Mouse (Mus musculus) layer of hippocampus, postnatal 25 days (tissue): ENCODE measurements around the gene Psma6. TPM values are rescaled to one million over a fixed set of nuclear protein-coding genes. Genes with fewer than 3 reads are reported as not detected.

ENCODE experiments used
- DNase-seq, 2 experiments: peaks; one replicate each; pipeline ENCODE4 v3.0.0; 2022; ENCODE audit warnings: mixed read lengths in 2 of 2, low spot score in 1 of 2; ENCODE audit errors: extremely low spot score in 1 of 2
- total RNA-seq, 2 experiments: library from RNA; stranded (reverse); gene quantifications; 2 replicates each; pipeline ENCODE4 v1.2.3; 2021

Gene Psma6
- total RNA-seq, 2 experiments from 2014 or later: 130 to 151 TPM

DNA sequence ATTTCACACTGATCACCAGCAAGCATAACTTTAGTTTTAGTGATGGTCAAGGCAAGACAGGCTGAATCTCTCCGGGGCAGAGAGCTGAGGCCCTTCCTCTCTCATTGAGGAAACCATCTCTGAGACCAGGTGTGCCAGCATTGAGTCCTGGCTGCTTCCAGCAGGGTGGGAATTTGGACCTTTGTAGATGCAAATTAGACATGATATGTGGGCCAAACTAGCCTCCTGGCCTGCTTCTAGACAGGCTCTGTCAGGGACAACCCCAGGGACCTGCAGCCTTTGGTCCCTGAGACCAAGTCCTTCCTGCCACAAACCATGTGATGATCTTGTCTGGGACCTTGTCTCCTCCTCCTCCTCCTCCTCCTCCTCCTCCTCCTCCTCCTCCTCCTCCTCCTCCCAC is 51.1 kb downstream of the Psma6 start:
- DNase-seq: no peak

DNA sequence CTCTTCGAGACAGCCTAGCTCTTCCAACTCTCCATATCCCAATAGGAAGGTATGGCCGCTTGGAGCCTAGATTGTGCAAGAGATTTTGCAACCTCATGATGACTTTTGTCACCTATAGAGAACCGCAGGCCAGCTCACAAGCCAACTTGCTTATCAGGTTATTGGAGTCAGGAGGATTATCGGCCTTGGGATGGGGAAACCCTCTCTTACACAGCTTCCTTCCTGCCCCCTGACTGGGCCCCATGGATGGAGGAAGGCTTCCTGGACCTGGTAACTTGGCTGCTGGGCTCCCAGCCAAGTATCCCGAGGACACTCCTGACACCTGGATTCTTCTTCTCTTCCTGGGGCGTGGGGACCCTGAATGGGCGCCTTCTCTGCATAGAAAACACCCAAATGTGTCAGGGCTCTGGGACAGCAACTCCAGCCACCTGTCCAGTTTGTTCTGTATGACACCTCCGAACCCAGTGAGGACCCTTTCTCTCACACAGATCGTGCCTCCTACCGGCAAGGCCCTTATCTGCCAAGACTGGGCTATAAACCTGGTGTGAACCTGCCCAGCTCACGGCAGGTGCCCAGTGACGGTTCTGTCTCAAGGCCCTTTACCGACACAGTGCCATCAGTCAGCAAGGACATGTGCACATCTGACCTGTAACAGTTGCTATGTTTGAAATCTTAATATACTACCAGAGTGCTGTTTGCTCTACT is 53.3 kb downstream of the Psma6 start:
- no peak for DNase-seq

DNA sequence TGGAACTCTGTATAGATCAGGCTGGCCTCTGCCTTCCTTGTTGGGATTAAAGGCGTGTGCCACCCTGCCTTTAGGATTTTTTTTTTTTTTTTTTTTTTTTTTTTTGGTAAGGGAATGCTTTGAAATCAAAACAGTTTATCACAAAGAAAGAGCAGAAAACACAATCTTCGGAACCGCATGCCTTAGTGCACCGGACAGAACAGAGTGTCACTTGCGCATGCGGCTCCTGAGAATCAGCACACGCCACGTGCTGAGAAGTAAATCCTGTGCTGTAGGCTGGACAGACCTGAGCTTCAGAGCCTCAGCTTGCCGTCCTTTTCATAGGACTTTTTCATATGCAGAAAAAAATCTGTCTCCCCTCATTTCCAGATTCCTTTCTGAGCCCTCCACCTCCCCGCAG is 54.0 kb downstream of the Psma6 start:
- DNase-seq: no peak

DNA sequence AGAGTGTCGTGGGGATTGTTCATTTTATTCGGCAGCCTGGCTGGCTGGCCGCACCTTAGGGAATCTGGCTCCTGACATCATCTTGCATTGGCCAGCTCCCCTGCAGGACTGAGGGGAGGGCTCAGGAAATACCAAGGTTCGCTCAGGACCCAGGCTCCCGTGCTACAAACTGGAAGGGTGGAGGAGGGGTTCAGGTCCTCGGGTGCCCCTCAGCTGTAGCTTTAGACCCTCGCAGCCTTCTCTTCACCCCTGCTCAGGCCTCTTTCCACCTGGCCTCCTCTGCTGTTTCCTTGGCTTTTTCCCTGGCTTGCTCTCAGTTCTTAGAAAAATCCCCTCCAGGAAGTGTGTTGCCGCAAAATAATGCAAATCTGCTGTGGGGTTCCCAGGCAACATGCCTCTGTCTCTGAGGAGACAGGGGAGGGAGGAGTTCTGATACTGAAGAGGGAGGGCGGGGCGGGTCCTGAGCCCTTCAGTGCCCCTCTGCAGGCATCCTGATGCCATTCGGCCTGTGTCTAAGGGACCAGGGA is 54.7 kb downstream of the Psma6 start:
- DNase-seq: no peak

DNA sequence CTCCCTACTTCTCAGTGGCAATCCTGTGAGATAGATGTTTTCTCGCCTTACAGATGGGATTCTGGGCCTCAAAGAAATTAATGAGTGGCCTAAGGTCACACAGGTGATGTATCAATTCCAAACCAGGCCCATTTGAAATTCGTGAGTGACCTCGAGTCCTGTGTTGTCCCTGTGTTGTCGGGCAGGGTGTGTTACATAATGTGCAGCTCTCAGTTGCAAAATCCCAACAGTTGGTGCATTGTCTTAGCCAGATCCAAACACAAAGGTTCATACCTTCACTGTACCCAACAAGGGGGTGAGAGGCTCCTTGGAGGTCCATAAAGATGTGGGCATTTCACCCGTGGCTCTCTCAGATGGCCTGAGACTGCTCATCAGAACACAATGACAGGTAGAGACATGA is 56.4 kb downstream of the Psma6 start:
- no peak for DNase-seq

DNA sequence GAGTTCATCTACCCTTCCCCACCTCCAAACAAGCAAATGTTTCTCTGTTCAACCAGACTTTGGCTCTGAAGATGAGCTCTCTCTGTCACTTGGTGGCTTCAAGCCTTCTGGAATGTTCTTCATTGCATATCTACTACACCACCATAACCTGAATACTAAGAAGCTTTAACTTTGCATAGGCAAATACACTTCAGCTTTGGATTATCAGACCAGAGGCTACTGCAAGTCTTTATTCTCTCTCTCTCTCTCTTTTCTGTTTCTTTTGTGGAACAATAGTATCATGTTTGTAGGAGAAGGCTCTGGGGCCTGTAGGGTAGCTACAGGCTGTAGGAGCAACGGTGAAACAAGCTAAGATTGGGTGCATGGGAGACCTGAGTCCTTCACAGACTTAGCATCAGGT is 58.2 kb downstream of the Psma6 start:
- no peak for DNase-seq

DNA sequence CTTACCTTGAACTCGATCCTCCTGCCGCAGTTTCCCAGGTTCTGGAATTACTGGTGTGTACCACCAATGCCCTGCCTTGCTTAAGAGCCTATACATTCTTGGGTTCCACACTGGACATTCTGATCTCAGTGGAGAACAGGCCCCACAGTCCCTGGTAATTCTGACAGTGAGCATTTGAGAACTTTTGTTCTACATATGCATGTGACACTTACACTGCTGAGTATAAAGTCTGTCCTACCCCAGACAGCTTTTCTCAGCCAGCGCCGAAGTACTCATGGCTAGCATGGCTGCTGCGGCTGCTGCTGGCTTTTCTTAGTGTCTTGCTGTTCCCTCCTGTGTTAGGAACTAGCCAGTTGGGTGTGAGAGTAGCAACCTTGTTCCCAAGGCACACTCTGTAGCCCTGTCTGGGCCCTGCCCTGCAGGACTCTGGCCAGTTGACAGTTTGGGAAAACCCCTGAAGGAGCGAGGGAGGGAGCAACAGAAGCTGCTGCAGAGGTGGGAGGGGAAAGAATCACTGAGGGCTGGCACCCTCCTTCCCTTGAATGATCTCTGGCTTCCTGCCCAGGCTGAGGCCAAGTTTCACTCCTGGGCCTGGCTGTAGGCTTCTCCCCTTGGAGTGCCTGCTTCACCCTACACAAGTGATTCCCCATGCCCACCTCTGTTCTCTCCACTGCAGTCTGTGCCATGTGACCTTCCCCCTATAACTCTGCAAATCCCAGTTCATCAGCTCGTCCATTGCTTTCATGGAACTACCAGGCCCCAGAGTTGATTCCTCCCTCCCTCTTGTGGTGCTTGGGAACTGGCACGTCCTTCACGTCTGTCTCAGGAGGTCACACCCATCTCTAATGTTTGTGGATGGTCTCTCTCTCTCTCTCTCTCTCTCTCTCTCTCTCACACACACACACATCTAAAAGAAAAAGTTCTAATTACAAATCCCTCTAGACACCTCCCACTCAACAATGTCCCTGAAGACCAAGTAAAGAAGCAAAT is 59.1 kb downstream of the Psma6 start:
- DNase-seq: peak in 1 of 2 experiments; percentile 39

DNA sequence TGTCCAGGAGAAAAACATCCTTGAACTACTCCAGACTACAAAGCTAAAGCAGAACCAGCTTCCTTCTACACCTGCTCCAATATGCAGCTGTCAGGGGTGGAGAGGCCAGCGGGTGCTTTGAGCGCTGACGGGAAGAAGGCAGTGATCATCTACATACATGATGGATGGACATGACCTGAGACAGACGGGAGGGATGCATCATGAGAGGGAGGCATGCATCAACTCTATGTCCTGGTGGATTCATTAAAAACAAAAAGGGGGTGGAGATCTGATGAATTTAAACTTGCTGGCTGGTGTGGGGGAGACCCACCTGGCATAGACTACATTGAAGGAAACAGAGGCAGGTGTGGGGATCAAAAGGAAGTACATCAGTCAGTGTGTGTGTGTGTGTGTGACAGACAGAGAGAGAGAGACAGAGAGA is 60.0 kb downstream of the Psma6 start:
- no peak for DNase-seq

DNA sequence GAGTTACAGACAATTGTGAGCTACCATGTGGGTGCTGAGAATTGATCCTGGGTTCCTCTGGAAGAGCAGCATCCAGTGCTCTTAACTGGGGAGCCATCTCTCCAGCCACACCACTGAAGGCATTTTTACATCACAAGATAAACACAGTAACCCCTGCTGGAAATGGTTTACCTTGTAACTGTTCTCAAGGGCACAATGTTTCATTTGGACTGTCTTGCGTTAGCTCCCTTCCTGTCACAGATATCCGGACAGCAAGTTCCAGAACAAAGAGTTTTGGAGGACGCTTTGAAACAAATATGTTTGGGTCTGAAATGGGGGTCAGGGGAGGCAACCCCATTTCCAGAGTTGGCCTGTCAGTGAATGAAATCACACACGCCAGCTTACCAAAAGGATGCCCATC is 61.6 kb downstream of the Psma6 start:
- DNase-seq: no peak

DNA sequence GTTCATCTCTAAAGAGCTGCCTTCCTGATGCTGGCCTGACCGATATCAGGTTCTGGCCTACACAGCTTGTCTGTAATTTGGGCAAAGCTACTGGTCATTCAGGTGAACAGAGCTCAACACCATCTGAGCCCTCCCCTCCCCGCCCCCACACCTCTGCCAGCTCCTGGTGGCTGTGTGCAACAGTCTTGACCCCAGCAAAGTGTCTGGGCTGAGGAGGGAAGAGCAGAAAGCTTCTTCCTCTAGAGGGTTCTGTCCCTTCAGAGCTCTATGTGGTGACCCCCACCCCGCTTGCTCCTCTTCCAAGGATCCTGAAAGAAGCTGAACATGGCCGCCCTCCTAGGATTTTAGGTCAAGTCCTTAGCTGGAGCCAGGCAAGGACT is 62.3 kb downstream of the Psma6 start:
- DNase-seq: no peak

DNA sequence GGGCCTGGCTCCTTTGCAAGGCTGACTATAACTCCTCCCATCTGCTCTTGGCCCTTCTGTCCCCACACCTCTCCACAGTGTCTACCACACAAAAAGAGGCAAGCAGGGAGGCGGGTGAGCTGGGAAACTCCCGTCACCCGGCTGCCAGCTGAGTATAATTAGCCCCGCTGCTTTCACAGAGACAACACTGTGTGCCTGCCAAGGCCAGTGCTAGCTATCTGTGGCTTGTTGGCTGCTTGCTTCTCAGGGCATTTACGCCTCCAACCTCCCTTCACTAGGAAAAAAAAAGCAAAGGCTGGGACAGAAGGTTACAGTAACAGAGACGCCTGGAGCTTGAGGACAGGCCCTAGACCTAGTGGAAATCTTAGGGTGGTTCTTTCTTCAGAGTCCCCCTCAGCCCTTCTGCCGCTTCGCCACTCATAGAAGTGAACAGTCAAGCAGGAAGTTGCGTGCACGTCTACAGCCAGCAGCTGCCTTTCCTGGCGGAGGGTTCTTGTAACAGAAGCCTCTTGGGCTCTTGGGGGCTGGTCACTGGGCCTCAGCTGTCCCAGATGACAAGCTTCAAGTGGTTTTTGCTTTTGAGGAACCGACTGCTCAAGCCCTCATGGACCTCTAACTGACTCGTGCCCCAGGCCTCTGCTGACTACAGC is 62.8 kb downstream of the Psma6 start:
- DNase-seq: peak; percentile 49 to 51

DNA sequence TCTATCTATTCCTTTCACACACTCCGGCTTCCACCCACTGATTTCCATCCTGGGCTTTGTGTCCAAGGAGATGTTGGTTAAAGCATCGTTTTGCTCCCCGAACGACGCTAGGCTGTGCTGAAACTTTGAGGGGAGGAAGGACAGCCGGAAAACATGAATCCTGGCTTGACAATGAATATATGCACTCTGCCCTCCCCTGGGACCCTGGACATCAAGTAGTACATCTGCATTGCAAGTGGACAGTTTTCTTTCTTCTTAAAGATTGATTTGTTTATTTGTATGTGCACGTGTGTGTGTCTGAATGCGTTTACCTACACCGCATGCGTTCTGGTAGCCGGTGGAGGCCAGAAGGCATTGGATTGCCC is 63.4 kb downstream of the Psma6 start:
- no peak for DNase-seq

DNA sequence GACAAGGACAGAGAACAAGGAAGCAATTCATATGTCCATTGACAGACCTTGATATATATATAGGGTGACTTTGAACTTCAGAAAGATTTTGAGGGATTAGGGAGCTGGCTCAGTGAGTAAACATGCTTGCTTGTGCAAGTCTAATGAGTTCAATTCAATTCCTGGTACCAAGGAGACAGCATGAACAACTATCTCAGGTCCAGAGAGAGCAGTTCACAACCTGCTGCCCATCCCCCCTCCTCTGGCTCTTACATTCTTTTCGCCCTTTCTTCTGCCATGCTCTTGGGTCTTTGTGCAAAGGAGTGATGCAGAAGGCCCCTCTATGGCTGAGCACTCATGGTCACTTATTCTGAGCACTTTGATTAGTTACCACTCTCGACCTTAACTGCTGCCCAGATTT is 64.4 kb downstream of the Psma6 start:
- DNase-seq: no peak

DNA sequence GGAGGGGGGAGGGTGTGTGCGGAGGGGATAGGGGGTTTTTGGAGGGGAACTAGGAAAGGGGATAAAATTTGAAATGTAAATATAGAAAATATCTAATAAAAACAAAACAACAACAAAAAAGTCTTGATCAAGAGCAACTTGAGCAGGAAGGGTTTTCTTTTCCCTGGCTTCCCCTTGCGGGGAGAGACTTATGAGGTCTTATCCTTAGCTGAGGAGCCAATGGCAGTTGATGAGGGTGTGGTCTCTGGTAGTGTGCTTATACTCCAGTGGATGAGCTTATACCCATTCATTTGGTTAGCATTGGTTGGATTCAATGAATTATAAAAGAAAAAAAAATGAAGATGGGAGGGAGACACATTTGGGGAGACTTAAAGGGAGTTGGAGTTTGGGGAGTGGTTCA is 65.0 kb downstream of the Psma6 start:
- no peak for DNase-seq

DNA sequence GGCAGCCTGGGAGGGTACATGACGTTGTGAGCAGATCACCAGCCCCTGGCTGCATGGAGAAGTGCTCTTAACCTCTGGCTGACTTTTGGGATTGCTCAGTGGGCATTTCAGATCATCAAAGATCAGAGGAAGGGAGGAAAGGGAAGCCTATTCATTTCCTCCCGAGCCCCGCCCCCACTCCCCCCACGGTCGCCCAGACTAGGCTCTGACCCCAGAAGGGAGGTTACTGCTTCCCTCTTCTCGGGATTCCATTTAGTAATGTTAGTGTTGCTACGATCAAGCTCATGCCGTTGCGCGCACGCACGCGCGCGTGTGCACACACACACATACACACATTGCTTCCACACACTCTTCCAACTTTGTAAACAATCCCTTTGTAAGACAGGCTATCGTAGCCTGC is 66.4 kb downstream of the Psma6 start:
- DNase-seq: no peak

DNA sequence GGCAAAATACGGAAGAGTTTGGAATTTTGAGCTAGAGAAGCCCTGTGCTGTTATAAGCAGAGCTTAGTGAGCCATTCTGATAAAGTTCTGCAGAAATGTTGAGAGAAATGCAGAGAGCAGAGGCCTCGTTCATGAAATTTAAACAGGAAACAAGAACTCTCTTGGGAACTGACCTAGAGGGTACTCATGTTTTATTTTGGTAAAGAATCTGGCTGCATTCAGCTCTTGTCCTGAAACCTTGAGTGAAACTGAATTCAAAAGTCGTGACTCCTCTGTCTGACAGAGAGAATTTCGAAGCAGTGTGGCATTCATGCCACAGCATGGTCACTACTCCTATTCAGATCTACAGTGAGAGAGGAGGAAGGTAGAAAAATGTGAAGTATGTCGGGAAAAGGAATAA is 68.8 kb downstream of the Psma6 start:
- DNase-seq: no peak

DNA sequence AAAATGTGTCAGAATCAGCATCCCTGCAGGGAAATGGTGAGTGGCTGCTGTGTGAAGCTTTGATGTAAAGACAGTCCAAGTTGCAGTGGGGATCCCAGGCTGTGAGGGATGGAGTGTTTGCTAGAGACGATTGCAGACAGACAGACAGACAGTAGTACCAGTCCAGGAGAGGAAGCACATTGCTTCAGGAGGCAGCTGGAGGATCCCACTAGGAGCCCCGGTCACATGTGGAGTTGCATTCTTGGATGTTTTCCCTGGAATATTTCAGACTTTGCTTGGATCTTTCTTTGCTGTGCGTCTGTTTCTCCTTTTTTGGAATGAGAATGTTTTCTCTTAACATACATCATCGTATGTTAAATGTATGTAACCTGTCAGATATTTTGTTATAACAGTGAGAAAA is 69.9 kb downstream of the Psma6 start:
- DNase-seq: no peak

DNA sequence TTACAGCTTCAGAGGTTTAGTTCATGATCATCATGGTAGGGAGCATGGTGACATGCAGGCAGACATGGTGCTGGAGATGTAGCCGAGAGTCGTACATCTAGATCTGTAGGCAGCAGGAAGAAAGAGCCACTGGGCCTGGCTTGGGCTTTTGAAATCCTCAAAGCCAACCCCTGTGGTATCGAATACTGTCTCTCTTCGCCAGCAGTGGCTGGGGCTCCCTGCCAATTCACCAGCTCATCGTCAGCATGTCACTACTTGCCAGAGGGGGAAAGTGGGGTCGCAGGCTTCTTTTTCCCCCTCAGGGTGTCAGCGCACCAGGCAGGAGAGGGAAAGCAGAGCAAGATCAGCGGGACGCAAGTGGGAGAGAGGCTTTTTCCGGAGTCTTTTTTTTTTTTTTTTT is 71.2 kb downstream of the Psma6 start:
- no peak for DNase-seq

DNA sequence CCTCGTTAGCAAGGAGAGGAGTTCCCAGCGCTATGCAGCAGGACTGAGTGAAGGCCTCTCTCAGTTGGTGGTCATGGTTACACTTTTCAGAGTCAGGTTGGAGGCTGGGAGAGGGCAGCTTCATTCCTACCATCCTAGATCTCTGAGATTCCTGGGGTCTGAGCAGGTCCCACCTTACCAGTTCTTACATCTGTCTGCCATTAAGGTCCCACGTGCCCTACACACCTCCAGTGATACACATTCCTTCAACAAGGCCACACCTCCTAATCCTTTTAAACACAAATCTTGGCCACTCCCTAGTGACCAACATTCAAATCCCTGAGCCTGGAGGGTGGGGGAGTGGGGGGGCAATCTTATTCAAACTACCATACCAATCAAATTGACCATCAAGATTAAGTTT is 72.1 kb downstream of the Psma6 start:
- DNase-seq: no peak

DNA sequence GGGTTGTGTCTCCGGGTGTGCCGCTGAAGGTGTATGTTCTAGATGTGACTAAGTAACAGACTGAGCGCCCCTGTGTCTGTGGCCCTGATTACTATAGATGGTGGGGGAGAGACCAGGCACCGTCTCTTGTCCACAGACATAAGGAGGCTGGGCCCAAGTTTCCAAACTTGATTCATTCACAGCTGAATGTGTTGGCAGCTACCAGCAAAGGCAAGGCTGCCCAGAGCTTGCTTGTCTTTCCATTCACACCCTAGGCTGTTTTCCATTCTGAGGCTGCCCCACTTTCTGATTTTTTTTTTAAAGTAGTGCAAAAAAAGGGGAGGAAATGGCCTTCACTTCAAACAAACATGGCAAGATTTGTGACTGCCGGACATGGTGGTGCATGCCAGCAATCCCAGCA is 72.9 kb downstream of the Psma6 start:
- DNase-seq: no peak

DNA sequence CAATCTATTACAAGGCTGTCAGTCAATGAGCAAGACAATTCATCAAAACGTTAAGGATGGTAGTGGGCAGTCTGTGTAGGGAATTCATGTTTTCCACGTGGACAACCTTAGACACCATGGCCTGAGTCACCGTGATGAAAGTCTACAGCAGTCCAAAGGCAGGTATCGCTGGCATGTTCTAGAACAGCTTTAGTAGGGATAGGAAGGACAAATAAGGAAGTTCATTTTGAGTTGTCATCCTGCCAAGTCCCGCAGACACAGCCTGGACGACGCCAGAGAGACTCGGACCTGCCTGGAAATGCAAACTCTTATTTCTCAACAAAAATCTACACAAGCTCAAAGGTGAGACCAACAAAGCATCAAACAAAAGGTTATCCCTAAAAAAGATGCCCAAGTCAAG is 75.7 kb downstream of the Psma6 start:
- DNase-seq: no peak
